Mouse (Mus musculus) midbrain, embryonic 12.5 days (tissue): Measurements from ENCODE around the gene Sfmbt1. TPM values are rescaled to one million over a fixed set of nuclear protein-coding genes. Genes with fewer than 3 reads are reported as not detected.

Experiments used
- ATAC-seq: fragments of 200-750 bp; cut with Nextera tagmentation; 2 replicates; pipeline ENCODE4 v1.8.0; 2017; ENCODE audit warnings: low read depth, moderate TSS enrichment, moderate library complexity; ENCODE audit not compliant: low FRiP score
- H3K27ac ChIP-seq: fragments of 300-500 bp; sonication (generic); replicated peaks from 2 replicates; pipeline ENCODE4 v1.5.1; 2016; ENCODE audit warnings: mild to moderate bottlenecking
- H3K27me3 ChIP-seq: fragments of 300-500 bp; sonication (generic); 2 replicates; pipeline ENCODE4 v1.6.1; 2016; ENCODE audit warnings: mild to moderate bottlenecking
- H3K36me3 ChIP-seq: fragments of 300-500 bp; sonication (generic); 2 replicates; pipeline ENCODE4 v1.6.1; 2016
- H3K4me1 ChIP-seq: fragments of 300-500 bp; sonication (generic); 2 replicates; pipeline ENCODE4 v1.6.1; 2016
- H3K4me2 ChIP-seq: fragments of 300-500 bp; sonication (generic); replicated peaks from 2 replicates; pipeline ENCODE4 v1.6.1; 2016; ENCODE audit warnings: mild to moderate bottlenecking, moderate library complexity
- H3K4me3 ChIP-seq: fragments of 300-500 bp; sonication (generic); 2 replicates; pipeline ENCODE4 v1.5.1; 2016; ENCODE audit warnings: mild to moderate bottlenecking
- H3K9ac ChIP-seq: fragments of 300-500 bp; sonication (generic); replicated peaks from 2 replicates; pipeline ENCODE4 v1.6.1; 2016; ENCODE audit warnings: mild to moderate bottlenecking, moderate library complexity
- H3K9me3 ChIP-seq: fragments of 300-500 bp; sonication (generic); 2 replicates; pipeline ENCODE4 v1.6.1; 2016; ENCODE audit warnings: mild to moderate bottlenecking
- WGBS: fragments of 180-500 bp; shearing (Covaris S2); methylation state at CpG from one replicate; pipeline ENCODE4 v1.1.7; 2016; 5-methylcytosine and 5-hydroxymethylcytosine counted together
- polyA plus RNA-seq: library from polyadenylated mRNA; unstranded; fragments of >200 nt; fragmentation: Nextera tagmentation; extraction: Ambion mirVana; gene quantifications from 2 replicates; pipeline ENCODE4 v1.2.1, GENCODE M21; 2016

Sfmbt1 gene
- polyA plus RNA-seq, 1 experiment from 2014 or later, result 21.5 TPM

GRCm38 (mm10) chr14:30762904-30763568 is 48.4 kb downstream of the Sfmbt1 start:
- Histone ChIP-seq H3K9ac (no peak overlapping the region), H3K4me1 (no peaks in the 10 kb centered on the region), H3K27me3 (no peaks in the 10 kb centered on the region), H3K9me3 (no peaks in the 10 kb centered on the region), H3K36me3 (peaks cover 8% of the 10 kb centered on the region), H3K4me2 (no peak overlapping the region), H3K27ac (no peak overlapping the region), H3K4me3 (no peak overlapping the region)
- 82% methylated on average over 5 of the region's 5 CpGs for WGBS
- ATAC-seq, result no peak

GRCm38 (mm10) chr14:30784614-30785013 is 70.0 kb downstream of the Sfmbt1 start:
- Histone ChIP-seq H3K27ac (no peak overlapping the region), H3K27me3 (no peaks in the 10 kb centered on the region), H3K4me2 (no peak overlapping the region), H3K36me3 (peaks cover 39% of the 10 kb centered on the region), H3K9ac (no peak overlapping the region), H3K4me3 (no peak overlapping the region), H3K9me3 (no peaks in the 10 kb centered on the region), H3K4me1 (no peaks in the 10 kb centered on the region)
- ATAC-seq, result no peak
- WGBS, result 95% methylated on average over 6 of the region's 6 CpGs

- ATAC-seq, result no peak
- H3K27me3 ChIP-seq, result no peaks in the 10 kb centered on the region
- no peak overlapping the region for H3K27ac ChIP-seq
- no peaks in the 10 kb centered on the region for H3K4me1 ChIP-seq
- peaks cover 43% of the 10 kb centered on the region for H3K36me3 ChIP-seq
- no peak overlapping the region for H3K4me2 ChIP-seq
- H3K4me3 ChIP-seq, result no peak overlapping the region
- WGBS, result 67% methylated on average over 1 of the region's 1 CpGs
- H3K9me3 ChIP-seq, result no peaks in the 10 kb centered on the region
- H3K9ac ChIP-seq, result no peak overlapping the region
These were observed 74.8 kb downstream of the Sfmbt1 start for GRCm38 (mm10) chr14:30789471-30789870.

GRCm38 (mm10) chr14:30792871-30793270 is 78.2 kb downstream of the Sfmbt1 start:
- H3K36me3 ChIP-seq, result peaks cover 36% of the 10 kb centered on the region
- ATAC-seq, result no peak
- WGBS, result 96% methylated on average over 3 of the region's 3 CpGs
- H3K9ac ChIP-seq, result no peak overlapping the region
- no peak overlapping the region for H3K27ac ChIP-seq
- H3K4me1 ChIP-seq, result no peaks in the 10 kb centered on the region
- no peaks in the 10 kb centered on the region for H3K27me3 ChIP-seq
- H3K4me2 ChIP-seq, result no peak overlapping the region
- H3K9me3 ChIP-seq, result no peaks in the 10 kb centered on the region
- H3K4me3 ChIP-seq, result no peak overlapping the region

- H3K4me1 ChIP-seq, result no peaks in the 10 kb centered on the region
- no peak overlapping the region for H3K9ac ChIP-seq
- H3K27ac ChIP-seq, result no peak overlapping the region
- H3K36me3 ChIP-seq, result peaks cover 42% of the 10 kb centered on the region
- H3K27me3 ChIP-seq, result no peaks in the 10 kb centered on the region
- no peaks in the 10 kb centered on the region for H3K9me3 ChIP-seq
- no peak overlapping the region for H3K4me3 ChIP-seq
- no peak for ATAC-seq
- no peak overlapping the region for H3K4me2 ChIP-seq
- WGBS, result 94% methylated on average over 2 of the region's 2 CpGs
These were observed 87.1 kb downstream of the Sfmbt1 start for GRCm38 (mm10) chr14:30801756-30802155.

- Histone ChIP-seq H3K36me3 (peaks cover 32% of the 10 kb centered on the region), H3K9ac (no peak overlapping the region), H3K4me1 (peaks cover 5% of the 10 kb centered on the region), H3K4me2 (no peak overlapping the region), H3K27me3 (no peaks in the 10 kb centered on the region), H3K27ac (no peak overlapping the region), H3K9me3 (no peaks in the 10 kb centered on the region), H3K4me3 (no peak overlapping the region)
- ATAC-seq, result no peak
- WGBS, result 88% methylated on average over 3 of the region's 3 CpGs
These were observed 106.5 kb downstream of the Sfmbt1 start for GRCm38 (mm10) chr14:30821136-30821535.

GRCm38 (mm10) chr14:30824456-30824995 is 109.9 kb downstream of the Sfmbt1 start:
- ATAC-seq, result no peak
- H3K9ac ChIP-seq, result no peak overlapping the region
- H3K4me1 ChIP-seq, result peaks cover 20% of the 10 kb centered on the region
- no peak overlapping the region for H3K4me2 ChIP-seq
- 77% methylated on average over 6 of the region's 6 CpGs for WGBS
- H3K4me3 ChIP-seq, result no peak overlapping the region
- H3K9me3 ChIP-seq, result no peaks in the 10 kb centered on the region
- no peak overlapping the region for H3K27ac ChIP-seq
- no peaks in the 10 kb centered on the region for H3K27me3 ChIP-seq
- peaks cover 7% of the 10 kb centered on the region; the same call in 1 of the 2 replicates for H3K36me3 ChIP-seq

GRCm38 (mm10) chr14:30825021-30825475 is 110.4 kb downstream of the Sfmbt1 start:
- 0 out of 2 replicates have a peak, but pooled peaks have one; percentile 3 for ATAC-seq
- H3K4me1 ChIP-seq, result peaks cover 20% of the 10 kb centered on the region
- peak overlapping the region; percentile 70 for H3K4me2 ChIP-seq
- H3K9me3 ChIP-seq, result no peaks in the 10 kb centered on the region
- WGBS, result 41% methylated on average over 5 of the region's 5 CpGs
- no peak overlapping the region for H3K9ac ChIP-seq
- H3K4me3 ChIP-seq, result peak overlapping the region; percentile 90
- H3K27ac ChIP-seq, result no peak overlapping the region
- H3K36me3 ChIP-seq, result 0 out of 2 replicates have a peak, but pooled peaks cover 1% of the 10 kb centered on the region
- H3K27me3 ChIP-seq, result no peaks in the 10 kb centered on the region

GRCm38 (mm10) chr14:30825476-30826131 is 111.0 kb downstream of the Sfmbt1 start, which contains the start of gene Tmem110:
Gene Tmem110 (plus strand): TSS chr14:30825590.
- Histone ChIP-seq H3K27ac (peak within 1 kb of the TSS; percentile 67), H3K36me3 (no peaks in the 10 kb centered on the region), H3K4me3 (peak within 1 kb of the TSS; percentile 90), H3K27me3 (no peaks in the 10 kb centered on the region), H3K9me3 (no peaks in the 10 kb centered on the region), H3K4me1 (peaks cover 20% of the 10 kb centered on the region), H3K4me2 (peak within 1 kb of the TSS; percentile 70), H3K9ac (peak within 1 kb of the TSS; percentile 88)
- WGBS, result 0% methylated on average over 65 of the region's 68 CpGs
- peak; percentile 95 for ATAC-seq

- H3K9me3 ChIP-seq, result no peaks in the 10 kb centered on the region
- peaks cover 20% of the 10 kb centered on the region for H3K4me1 ChIP-seq
- H3K27me3 ChIP-seq, result no peaks in the 10 kb centered on the region
- no peak overlapping the region for H3K27ac ChIP-seq
- H3K9ac ChIP-seq, result peak overlapping the region; percentile 88
- WGBS, result 24% methylated on average over 15 of the region's 17 CpGs
- peak overlapping the region; percentile 90 for H3K4me3 ChIP-seq
- no peaks in the 10 kb centered on the region for H3K36me3 ChIP-seq
- peak overlapping the region; percentile 70 for H3K4me2 ChIP-seq
- ATAC-seq, result peak; percentile 55
These were observed 111.8 kb downstream of the Sfmbt1 start for GRCm38 (mm10) chr14:30826174-30827140.

GRCm38 (mm10) chr14:30827480-30827879 is 112.8 kb downstream of the Sfmbt1 start:
- H3K36me3 ChIP-seq, result no peaks in the 10 kb centered on the region
- ATAC-seq, result no peak
- no peaks in the 10 kb centered on the region for H3K9me3 ChIP-seq
- WGBS, result 89% methylated on average over 4 of the region's 4 CpGs
- peak overlapping the region; percentile 70; the same call in 1 of the 2 replicates for H3K4me2 ChIP-seq
- H3K9ac ChIP-seq, result no peak overlapping the region
- no peak overlapping the region for H3K4me3 ChIP-seq
- peaks cover 20% of the 10 kb centered on the region for H3K4me1 ChIP-seq
- H3K27me3 ChIP-seq, result no peaks in the 10 kb centered on the region
- H3K27ac ChIP-seq, result no peak overlapping the region
